Mouse (Mus musculus) MEL (cell line): ENCODE results near the gene Pp2d1. TPM values are rescaled to one million over a fixed set of nuclear protein-coding genes. Genes with fewer than 3 reads are reported as not detected.

Source experiments
- DNase-seq: peaks from one replicate; pipeline ENCODE4 v3.0.0; 2011; ENCODE audit warnings: low read depth, low spot score
- H3K27ac ChIP-seq: 2 replicates; pipeline ENCODE4 v1.5.1; 2012; ENCODE audit warnings: low read depth, mild to moderate bottlenecking, control low read depth, low read length, moderate library complexity; ENCODE audit not compliant: control insufficient read depth
- H3K27me3 ChIP-seq, 2 experiments: fragments of 150-350 bp in 1 of 2; sonication (generic) in 1 of 2; 2 replicates each; pipeline ENCODE4 v1.6.1; 2012; ENCODE audit warnings: low read length in 2 of 2, mild to moderate bottlenecking in 2 of 2, improper control_type of control experiment in 1 of 2, moderate library complexity in 1 of 2; ENCODE audit not compliant: insufficient read depth in 2 of 2, control insufficient read depth in 1 of 2
- H3K36me3 ChIP-seq, 2 experiments: 2 replicates each; pipeline ENCODE4 v1.6.1; 2012 to 2014; ENCODE audit warnings: low read length in 2 of 2, improper control_type of control experiment in 1 of 2, inconsistent platforms in 1 of 2, mild to moderate bottlenecking in 1 of 2; ENCODE audit not compliant: insufficient read depth in 2 of 2, control insufficient read depth in 1 of 2
- H3K4me1 ChIP-seq, 2 experiments: fragments of 150-350 bp in 1 of 2; sonication (generic) in 1 of 2; 2 replicates each; pipeline ENCODE4 v1.6.1; 2012; ENCODE audit warnings: low read length in 2 of 2, improper control_type of control experiment in 1 of 2, mild to moderate bottlenecking in 1 of 2; ENCODE audit not compliant: insufficient read depth in 2 of 2, control insufficient read depth in 1 of 2
- H3K4me3 ChIP-seq, 2 experiments: fragments of 150-350 bp in 1 of 2; sonication (generic) in 1 of 2; 2 replicates each; pipeline ENCODE4 v1.5.1; 2012; ENCODE audit warnings: low read depth in 2 of 2, low read length in 2 of 2, mild to moderate bottlenecking in 2 of 2, moderate library complexity in 2 of 2, control low read depth in 1 of 2, improper control_type of control experiment in 1 of 2; ENCODE audit not compliant: control insufficient read depth in 1 of 2, insufficient read depth in 1 of 2
- H3K79me2 ChIP-seq: 2 replicates; pipeline ENCODE4 v1.6.1; 2012; ENCODE audit warnings: mild to moderate bottlenecking, low read length, moderate library complexity; ENCODE audit not compliant: control insufficient read depth, poor library complexity, insufficient read depth
- H3K9ac ChIP-seq: 2 replicates; pipeline ENCODE4 v1.6.1; 2012; ENCODE audit warnings: low read depth, mild to moderate bottlenecking, control low read depth, low read length, moderate library complexity; ENCODE audit not compliant: control insufficient read depth, poor library complexity, severe bottlenecking
- H3K9me3 ChIP-seq: fragments of 150-350 bp; sonication (generic); replicated peaks from 2 replicates; pipeline ENCODE4 v1.6.1; 2012; ENCODE audit warnings: mild to moderate bottlenecking, low read length, improper control_type of control experiment, moderate library complexity; ENCODE audit not compliant: insufficient read depth
- BHLHE40 ChIP-seq: IDR thresholded peaks from 2 replicates; pipeline ENCODE4 v1.6.1; 2012; ENCODE audit warnings: low read depth, mild to moderate bottlenecking, inconsistent platforms, low read length, improper control_type of control experiment, borderline replicate concordance
- E2F4 ChIP-seq: IDR thresholded peaks from 2 replicates; pipeline ENCODE4 v1.6.1; 2011; ENCODE audit warnings: low read depth, low read length, improper control_type of control experiment, borderline replicate concordance
- ELF1 ChIP-seq: IDR thresholded peaks from 2 replicates; pipeline ENCODE4 v1.6.1; 2014; ENCODE audit warnings: low read depth, mild to moderate bottlenecking, inconsistent platforms, low read length, improper control_type of control experiment, moderate library complexity
- EP300 ChIP-seq, 2 experiments: IDR thresholded peaks; 2 replicates each; pipeline ENCODE4 v1.6.1; 2011; ENCODE audit warnings: improper control_type of control experiment in 2 of 2, low read length in 2 of 2, low read depth in 1 of 2, mild to moderate bottlenecking in 1 of 2
- GABPA ChIP-seq: IDR thresholded peaks from 2 replicates; pipeline ENCODE4 v1.6.1; 2012; ENCODE audit warnings: low read depth, mild to moderate bottlenecking, inconsistent platforms, low read length, improper control_type of control experiment, moderate library complexity
- GATA1 ChIP-seq: IDR thresholded peaks from 2 replicates; pipeline ENCODE4 v1.6.1; 2011; ENCODE audit warnings: low read depth, low read length, improper control_type of control experiment
- HCFC1 ChIP-seq: IDR thresholded peaks from 2 replicates; pipeline ENCODE4 v1.6.1; 2012; ENCODE audit warnings: low read depth, mild to moderate bottlenecking, inconsistent platforms, low read length, improper control_type of control experiment, moderate library complexity
- JUND ChIP-seq: IDR thresholded peaks from 2 replicates; pipeline ENCODE4 v1.6.1; 2011; ENCODE audit warnings: low read depth, mild to moderate bottlenecking, improper control_type of control experiment, low read length
- KAT2A ChIP-seq: conservative IDR thresholded peaks from 2 replicates; pipeline ENCODE4 v1.6.1; 2012; ENCODE audit warnings: low read depth, low read length, improper control_type of control experiment, inconsistent platforms
- MEF2A ChIP-seq: IDR thresholded peaks from 2 replicates; pipeline ENCODE4 v1.6.1; 2014; ENCODE audit warnings: low read depth, mild to moderate bottlenecking, inconsistent platforms, low read length, improper control_type of control experiment; ENCODE audit not compliant: poor library complexity, insufficient replicate concordance, severe bottlenecking; ENCODE audit errors: extremely low read depth
- MXI1 ChIP-seq: IDR thresholded peaks from 2 replicates; pipeline ENCODE4 v1.6.1; 2011; ENCODE audit warnings: mild to moderate bottlenecking, low read depth, low read length, improper control_type of control experiment
- MYB ChIP-seq: IDR thresholded peaks from 2 replicates; pipeline ENCODE4 v1.6.1; 2011; ENCODE audit warnings: mild to moderate bottlenecking, low read depth, low read length, improper control_type of control experiment
- NELFE ChIP-seq: IDR thresholded peaks from 2 replicates; pipeline ENCODE4 v1.6.1; 2011; ENCODE audit warnings: low read depth, low read length, improper control_type of control experiment
- POLR2A ChIP-seq, 2 experiments: IDR thresholded peaks; 2 replicates each; pipeline ENCODE4 v1.6.1; 2011 to 2012; ENCODE audit warnings: low read length in 2 of 2, mild to moderate bottlenecking in 2 of 2, control low read depth in 1 of 2, improper control_type of control experiment in 1 of 2, low read depth in 1 of 2, moderate library complexity in 1 of 2; ENCODE audit not compliant: control insufficient read depth in 1 of 2, insufficient read depth in 1 of 2, poor library complexity in 1 of 2
- POLR2AphosphoS5 ChIP-seq: IDR thresholded peaks from 2 replicates; pipeline ENCODE4 v1.6.1; 2012; ENCODE audit warnings: low read depth, borderline replicate concordance, mild to moderate bottlenecking, inconsistent platforms, low read length, moderate library complexity, mixed read lengths
- RAD21 ChIP-seq: IDR thresholded peaks from 2 replicates; pipeline ENCODE4 v1.6.1; 2011; ENCODE audit warnings: mild to moderate bottlenecking, low read depth, low read length, improper control_type of control experiment
- RCOR1 ChIP-seq: IDR thresholded peaks from 2 replicates; pipeline ENCODE4 v1.6.1; 2012; ENCODE audit warnings: low read depth, mild to moderate bottlenecking, inconsistent platforms, low read length, improper control_type of control experiment
- TAL1 ChIP-seq: IDR thresholded peaks from 2 replicates; pipeline ENCODE4 v1.6.1; 2012; ENCODE audit warnings: mild to moderate bottlenecking, inconsistent platforms, low read length, moderate library complexity, mixed read lengths
- TBP ChIP-seq: IDR thresholded peaks from 2 replicates; pipeline ENCODE4 v1.8.0; 2011; ENCODE audit warnings: low read depth, low read length, improper control_type of control experiment
- TCF12 ChIP-seq: IDR thresholded peaks from 2 replicates; pipeline ENCODE4 v1.6.1; 2014; ENCODE audit warnings: low read depth, mild to moderate bottlenecking, inconsistent platforms, low read length, improper control_type of control experiment, moderate library complexity
- ZC3H11A ChIP-seq: IDR thresholded peaks from 2 replicates; pipeline ENCODE4 v1.6.1; 2012; ENCODE audit warnings: low read depth, mild to moderate bottlenecking, inconsistent platforms, low read length, improper control_type of control experiment
- ZKSCAN1 ChIP-seq: IDR thresholded peaks from 2 replicates; pipeline ENCODE4 v1.6.1; 2012; ENCODE audit warnings: low read depth, mild to moderate bottlenecking, inconsistent platforms, low read length, improper control_type of control experiment, moderate library complexity
- ZMIZ1 ChIP-seq: IDR thresholded peaks from 2 replicates; pipeline ENCODE4 v1.6.1; 2012; ENCODE audit warnings: low read depth, mild to moderate bottlenecking, inconsistent platforms, low read length, improper control_type of control experiment, moderate library complexity
- polyA plus RNA-seq, 2 experiments: library from polyadenylated mRNA; stranded (reverse) in 1 of 2; unstranded in 1 of 2; fragments of >175 nt in 1 of 2; fragments of >200 nt in 1 of 2; gene quantifications; 2 replicates each; pipeline versions ENCODE4 v1.2.1 to v1.2.4; 2012; ENCODE audit warnings: low replicate concordance in 2 of 2, low read depth in 1 of 2; ENCODE audit not compliant: insufficient read length in 2 of 2, insufficient read depth in 1 of 2, missing spikeins in 1 of 2
- total RNA-seq: library from RNA; depleted of rRNA; stranded (reverse); fragments of 300-350 nt; gene quantifications from 2 replicates; pipeline ENCODE4 v1.2.3, GENCODE M21; 2012

The Pp2d1 gene
- total and polyA plus RNA-seq, 3 experiments, result 0.04 to 0.08 TPM; not detected in 1

DNA sequence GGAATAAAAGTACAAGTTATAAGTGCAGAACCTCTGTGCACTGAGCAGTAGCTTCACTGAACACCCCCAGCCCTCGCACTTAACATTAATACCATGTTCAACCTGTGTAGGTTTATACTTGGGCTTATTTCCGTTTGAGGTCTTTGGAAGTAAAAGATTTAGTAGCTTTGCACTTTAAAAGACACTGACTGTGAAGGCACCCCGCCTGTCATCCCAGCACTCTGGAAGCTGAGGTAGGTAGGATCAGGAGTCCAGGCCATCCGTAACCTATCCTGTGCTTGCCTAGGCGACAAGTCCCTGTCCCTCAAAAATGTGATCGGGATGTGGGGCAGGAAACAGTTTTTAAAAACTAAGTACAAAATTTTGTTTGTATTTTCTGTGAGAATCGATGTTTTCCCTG, 58.8 kb downstream of the Pp2d1 start:
- Histone ChIP-seq H3K4me3 (peak overlapping the region; percentile 92 to 99), H3K27ac (no peak overlapping the region), H3K9me3 (no peaks in the 10 kb centered on the region), H3K4me1 (peaks cover 6 to 12% of the 10 kb centered on the region in 2 experiments; a peak in 3 of 4 replicates), H3K79me2 (peaks cover 33% of the 10 kb centered on the region), H3K9ac (peak overlapping the region; percentile 96), H3K27me3 (no peaks in the 10 kb centered on the region), H3K36me3 (peaks cover 10 to 19% of the 10 kb centered on the region in 2 experiments)
- TF ChIP-seq GATA1 (no peak), TBP (no peak), MXI1 (0 out of 2 replicates have a peak, but pooled peaks have one; percentile 11)
- peak; percentile 16 for DNase-seq

DNA sequence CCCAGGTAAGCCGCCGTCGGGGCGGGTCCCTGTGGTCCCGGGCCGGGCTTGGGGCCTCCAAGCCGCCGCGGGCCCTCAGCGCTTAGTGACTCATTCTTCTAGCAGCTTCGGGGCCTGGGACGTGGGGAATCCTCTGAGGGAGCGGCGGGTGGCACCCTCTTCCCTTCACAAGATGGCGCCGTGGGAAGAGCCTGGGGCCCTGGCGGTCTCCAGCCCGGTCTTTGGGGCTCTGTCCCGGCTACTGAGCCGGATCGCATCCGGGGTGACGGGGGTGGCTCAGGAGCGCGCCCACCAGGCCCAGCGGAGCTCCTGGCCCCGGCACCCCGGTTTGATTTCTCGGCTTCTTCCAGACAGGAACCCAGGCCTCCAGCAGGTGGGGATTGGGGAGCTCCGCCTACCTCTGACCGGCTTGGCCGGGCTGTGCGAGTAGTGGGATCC, 59.6 kb downstream of the Pp2d1 start:
- H3K9ac ChIP-seq, result peak overlapping the region; percentile 96
- H3K9me3 ChIP-seq, result no peaks in the 10 kb centered on the region
- peak; percentile 72 for DNase-seq
- peaks cover 33% of the 10 kb centered on the region for H3K79me2 ChIP-seq
- no peaks in the 10 kb centered on the region for H3K27me3 ChIP-seq
- peaks cover 6 to 19% of the 10 kb centered on the region in 2 experiments for H3K36me3 ChIP-seq
- H3K4me1 ChIP-seq, result peaks cover 6 to 12% of the 10 kb centered on the region in 2 experiments; a peak in 3 of 4 replicates
- peak overlapping the region; percentile 89 for H3K27ac ChIP-seq
- peak overlapping the region; percentile 92 to 99 for H3K4me3 ChIP-seq
- TF ChIP-seq POLR2AphosphoS5 (no peak), MYB (no peak), BHLHE40 (no peak), HCFC1 (no peak)
- TF ChIP-seq, all 39 proteins: peak for 0

DNA sequence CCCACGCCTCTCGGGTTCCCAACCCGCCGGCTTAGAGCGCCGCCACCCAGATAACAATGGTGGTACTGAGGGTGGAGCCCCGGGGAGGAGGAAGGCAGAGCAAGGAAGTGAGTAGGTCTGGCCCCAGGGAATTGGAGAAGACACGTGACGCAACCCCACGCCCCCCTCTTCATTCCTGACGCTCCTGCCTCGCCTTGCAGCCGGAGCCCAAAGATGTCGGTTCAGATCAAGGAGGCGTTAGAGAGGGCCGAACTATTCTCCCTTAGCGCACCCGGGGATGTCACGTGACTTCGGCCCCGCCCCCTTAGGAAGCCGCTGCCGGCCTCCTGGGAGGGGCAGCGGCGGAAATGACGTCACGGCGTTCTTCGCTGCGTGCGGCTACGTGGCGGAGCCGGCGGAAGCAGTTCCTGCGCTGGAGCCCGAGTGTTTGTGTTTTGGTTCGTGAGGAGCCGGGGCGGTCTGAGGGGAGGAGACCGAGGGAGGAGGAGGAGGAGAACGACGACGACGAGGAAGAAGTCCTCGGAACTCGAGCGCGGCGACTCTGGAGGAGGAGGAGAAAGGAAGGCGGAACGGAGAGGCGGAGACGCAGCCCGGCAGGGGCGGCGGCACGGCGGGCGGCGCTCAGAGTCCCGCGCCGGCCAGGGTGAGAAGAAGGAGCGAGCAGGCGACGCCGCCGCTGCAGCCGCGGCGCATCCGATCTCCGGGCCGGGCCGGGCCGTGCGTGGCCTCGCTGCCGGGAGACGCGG, 60.2 kb downstream of the Pp2d1 start, which contains the start of gene Rab5a:
Gene Rab5a, plus strand, starts transcription at position 377 of the 746 bp plus-strand sequence.
- H3K4me3 ChIP-seq, result peak within 1 kb of the TSS; percentile 92 to 99
- DNase-seq, result peak; percentile 99
- peak within 1 kb of the TSS; percentile 99 for H3K27ac ChIP-seq
- peaks cover 3 to 19% of the 10 kb centered on the region in 2 experiments; a peak in 3 of 4 replicates for H3K36me3 ChIP-seq
- H3K27me3 ChIP-seq, result no peaks in the 10 kb centered on the region
- H3K9me3 ChIP-seq, result no peaks in the 10 kb centered on the region
- peaks cover 6 to 12% of the 10 kb centered on the region in 2 experiments; a peak in 3 of 4 replicates for H3K4me1 ChIP-seq
- H3K79me2 ChIP-seq, result peaks cover 33% of the 10 kb centered on the region
- H3K9ac ChIP-seq, result peak within 1 kb of the TSS; percentile 96
- TF ChIP-seq MYB (0 out of 2 replicates have a peak, but pooled peaks have one; percentile 24), RCOR1 (no peak), NELFE (peak; percentile 62), TAL1 (no peak), E2F4 (no peak), POLR2A (IDR thresholded peaks at IDR 0.05; ENCODE audit: control insufficient read depth in 1 of 2, insufficient read depth in 1 of 2, low read depth in 1 of 2, low read length in 2 of 2, poor library complexity in 1 of 2) (peak; percentile 67 to 69; a peak in 3 of 4 replicates), EP300 (IDR thresholded peaks at IDR 0.05; ENCODE audit: low read depth in 1 of 2, low read length in 2 of 2) (no peak; a peak in 1 of 4 replicates), BHLHE40 (peak; percentile 86), TBP (no peak), KAT2A (no peak; the same call in 1 of the 2 replicates), JUND (no peak), MEF2A (no peak), ZKSCAN1 (no peak), MXI1 (peak; percentile 87), ZC3H11A (no peak), ZMIZ1 (peak; percentile 73), GABPA (no peak), RAD21 (no peak), ELF1 (peak; percentile 70), TCF12 (no peak; the same call in 1 of the 2 replicates)
